Mouse (Mus musculus): ENCODE measurements around the gene Grik4. TPM values are rescaled to one million over a fixed set of nuclear protein-coding genes. Genes with fewer than 3 reads are reported as not detected.

The Grik4 gene
- polyA plus RNA-seq, 1 experiment from 2014 or later = 0.10 TPM

DNA sequence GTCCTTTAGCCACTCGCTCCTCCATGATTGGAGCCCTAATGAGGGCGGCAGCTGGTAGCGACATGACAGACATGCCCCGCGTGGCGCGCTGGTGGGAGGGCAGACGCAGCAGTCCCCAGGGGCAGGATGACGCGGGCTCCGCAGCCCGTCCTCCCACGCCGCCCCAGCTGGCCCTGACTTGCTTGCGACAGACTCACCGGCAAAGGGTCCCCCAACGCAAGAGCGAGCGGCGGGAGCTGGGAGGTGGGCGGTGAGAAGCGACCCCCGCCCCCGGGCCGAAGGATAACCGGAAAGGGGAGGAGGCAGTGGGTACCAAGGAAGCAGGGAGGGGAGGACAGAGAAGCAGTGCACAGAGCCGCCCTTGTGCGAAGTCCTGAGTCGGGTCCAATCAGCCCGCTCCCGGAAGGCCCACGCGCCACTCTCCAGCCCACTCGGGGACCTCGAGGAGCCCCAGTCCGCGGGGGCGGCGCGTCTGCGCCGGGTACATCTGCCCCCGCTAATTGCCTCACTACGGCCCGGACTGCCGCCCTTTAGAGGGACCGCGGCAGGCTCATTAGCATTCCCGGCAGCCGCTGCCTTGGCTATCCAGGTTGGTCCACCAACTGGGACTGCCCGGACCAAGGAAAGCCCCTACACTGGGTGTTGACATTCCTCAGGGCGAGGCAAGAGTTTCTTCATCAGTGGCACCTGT lies 46.8 kb downstream of the Grik4 start:
- peak; percentile 61 for DNase-seq (ENCODE audit: low spot score)
- Histone ChIP-seq H3K27ac (replicated peaks) (no peak overlapping the region), H3K27me3 (ENCODE audit: control insufficient read depth, insufficient read depth, low read length) (no peaks in the 10 kb centered on the region; the same call in 1 of the 2 replicates), H3K4me3 (ENCODE audit: low read depth, low read length) (peak overlapping the region; percentile 48), H3K36me3 (ENCODE audit: control insufficient read depth, insufficient read depth, low read length) (no peaks in the 10 kb centered on the region), H3K4me1 (replicated peaks; ENCODE audit: control insufficient read depth, insufficient read depth) (no peaks in the 10 kb centered on the region), H3K9me3 (ENCODE audit: control insufficient read depth, low read length) (no peaks in the 10 kb centered on the region), H3K4me2 (replicated peaks; ENCODE audit: low read depth) (peak overlapping the region; percentile 86), H3K9ac (ENCODE audit: low read length) (peak overlapping the region; percentile 51)
- ATAC-seq (ENCODE audit: low FRiP score, low TSS enrichment) = peak; percentile 58
- no peak for TF ChIP-seq EP300 (optimal IDR thresholded peaks at IDR 0.05)
- no peak for TF ChIP-seq CTCF (IDR thresholded peaks at IDR 0.05; ENCODE audit: low read depth)
- WGBS = under 1% methylated on average over 48 of the region's 52 CpGs

DNA sequence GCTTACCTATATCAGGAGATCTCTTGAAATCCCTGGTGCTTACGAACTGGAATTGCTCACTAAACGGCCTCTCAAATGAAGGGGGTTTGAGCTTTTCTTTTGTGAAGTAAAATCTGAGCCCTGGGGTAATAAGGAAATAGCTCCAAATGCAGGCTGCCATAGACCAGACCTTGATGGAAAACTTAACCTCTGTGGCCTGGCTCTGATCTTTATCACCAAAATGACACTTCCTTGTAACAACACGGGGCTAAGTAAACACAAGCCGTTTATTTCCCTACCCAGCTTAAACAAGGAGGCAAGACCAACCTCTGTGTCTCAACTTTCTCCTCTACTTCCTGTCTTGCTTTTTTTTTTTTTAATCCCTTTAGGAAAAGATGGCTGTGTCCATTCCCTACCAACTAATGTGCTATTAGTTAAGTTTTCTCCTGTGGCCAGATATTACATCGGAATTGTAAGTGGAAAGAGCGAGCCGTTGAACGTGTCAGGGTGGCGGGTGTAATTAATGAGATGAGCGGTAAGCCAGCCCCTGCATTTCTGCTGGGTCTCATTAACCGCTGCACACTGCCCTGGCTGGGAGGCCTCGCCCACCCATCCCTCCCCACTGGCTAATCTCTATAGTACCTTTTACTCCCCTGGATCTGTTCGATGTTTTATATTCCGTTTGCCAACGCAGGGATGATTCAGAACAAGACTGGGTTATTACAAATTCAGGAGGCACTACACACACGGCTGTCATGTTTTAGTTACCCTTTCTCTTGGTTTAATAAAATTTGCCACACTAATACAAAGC lies 47.7 kb downstream of the Grik4 start:
- peak overlapping the region; percentile 86 for H3K4me2 ChIP-seq (replicated peaks; ENCODE audit: low read depth)
- 10% methylated on average over 16 of the region's 16 CpGs for WGBS
- H3K9ac ChIP-seq (ENCODE audit: low read length) = no peak overlapping the region
- H3K27me3 ChIP-seq (ENCODE audit: control insufficient read depth, insufficient read depth, low read length) = no peaks in the 10 kb centered on the region; the same call in 1 of the 2 replicates
- peak overlapping the region; percentile 48 for H3K4me3 ChIP-seq (ENCODE audit: low read depth, low read length)
- no peaks in the 10 kb centered on the region for H3K9me3 ChIP-seq (ENCODE audit: control insufficient read depth, low read length)
- no peaks in the 10 kb centered on the region for H3K4me1 ChIP-seq (replicated peaks; ENCODE audit: control insufficient read depth, insufficient read depth)
- H3K36me3 ChIP-seq (ENCODE audit: control insufficient read depth, insufficient read depth, low read length) = no peaks in the 10 kb centered on the region
- DNase-seq (ENCODE audit: low spot score) (no peak), ATAC-seq (ENCODE audit: low FRiP score, low TSS enrichment) (no peak)
- TF ChIP-seq CTCF (IDR thresholded peaks at IDR 0.05; ENCODE audit: low read depth) (no peak), EP300 (optimal IDR thresholded peaks at IDR 0.05) (no peak)
- no peak overlapping the region for H3K27ac ChIP-seq (replicated peaks)

DNA sequence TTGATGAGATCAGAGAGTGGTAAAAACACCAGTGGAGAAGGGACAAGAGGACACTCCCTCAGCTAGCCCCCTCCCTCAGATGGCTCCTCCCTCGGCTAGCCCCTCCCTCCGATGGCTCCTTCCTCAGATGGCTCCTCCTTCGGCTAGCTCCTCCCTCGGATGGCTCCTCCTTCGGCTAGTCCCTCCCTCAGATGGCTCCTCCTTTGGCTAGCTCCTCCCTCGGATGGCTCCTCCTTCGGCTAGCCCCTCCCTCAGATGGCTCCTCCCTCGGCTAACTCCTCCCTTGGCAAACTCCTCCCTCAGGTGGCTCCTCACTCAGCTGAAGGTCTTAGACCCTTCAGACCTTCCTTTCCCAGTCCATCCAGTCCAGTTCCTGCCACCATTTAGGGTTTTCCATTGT lies 51.5 kb downstream of the Grik4 start:
- no peak for DNase-seq (ENCODE audit: low spot score)
- Histone ChIP-seq H3K27ac (replicated peaks) (no peak overlapping the region), H3K4me1 (replicated peaks; ENCODE audit: control insufficient read depth, insufficient read depth) (no peaks in the 10 kb centered on the region), H3K27me3 (ENCODE audit: control insufficient read depth, insufficient read depth, low read length) (no peaks in the 10 kb centered on the region; the same call in 1 of the 2 replicates), H3K9me3 (ENCODE audit: control insufficient read depth, low read length) (no peaks in the 10 kb centered on the region), H3K9ac (ENCODE audit: low read length) (no peak overlapping the region), H3K4me2 (replicated peaks; ENCODE audit: low read depth) (no peak overlapping the region), H3K36me3 (ENCODE audit: control insufficient read depth, insufficient read depth, low read length) (no peaks in the 10 kb centered on the region), H3K4me3 (ENCODE audit: low read depth, low read length) (no peak overlapping the region)
- 82% methylated on average over 8 of the region's 8 CpGs for WGBS
- TF ChIP-seq EP300 (optimal IDR thresholded peaks at IDR 0.05) = no peak
- no peak for TF ChIP-seq CTCF (IDR thresholded peaks at IDR 0.05; ENCODE audit: low read depth)
- ATAC-seq (ENCODE audit: low FRiP score, low TSS enrichment) = no peak; the same call in 1 of the 2 replicates

GRCm38 (mm10) chr9:42887930-42888329 lies 56.4 kb downstream of the Grik4 start:
- Histone ChIP-seq H3K9ac (ENCODE audit: low read length) (no peak overlapping the region), H3K36me3 (ENCODE audit: control insufficient read depth, insufficient read depth, low read length) (no peaks in the 10 kb centered on the region), H3K4me3 (ENCODE audit: low read depth, low read length) (no peak overlapping the region), H3K9me3 (ENCODE audit: control insufficient read depth, low read length) (no peaks in the 10 kb centered on the region), H3K4me2 (replicated peaks; ENCODE audit: low read depth) (no peak overlapping the region), H3K4me1 (replicated peaks; ENCODE audit: control insufficient read depth, insufficient read depth) (no peaks in the 10 kb centered on the region), H3K27ac (replicated peaks) (no peak overlapping the region), H3K27me3 (ENCODE audit: control insufficient read depth, insufficient read depth, low read length) (no peaks in the 10 kb centered on the region)
- no peak for TF ChIP-seq EP300 (optimal IDR thresholded peaks at IDR 0.05)
- no peak for TF ChIP-seq CTCF (IDR thresholded peaks at IDR 0.05; ENCODE audit: low read depth)
- ATAC-seq (ENCODE audit: low FRiP score, low TSS enrichment) (no peak), DNase-seq (ENCODE audit: low spot score) (no peak)
- 74% methylated on average over 4 of the region's 4 CpGs for WGBS

- no peak overlapping the region for H3K4me2 ChIP-seq (replicated peaks; ENCODE audit: low read depth)
- H3K36me3 ChIP-seq (ENCODE audit: control insufficient read depth, insufficient read depth, low read length) = no peaks in the 10 kb centered on the region
- H3K9ac ChIP-seq (ENCODE audit: low read length) = no peak overlapping the region
- H3K27me3 ChIP-seq (ENCODE audit: control insufficient read depth, insufficient read depth, low read length) = no peaks in the 10 kb centered on the region
- no peak overlapping the region for H3K4me3 ChIP-seq (ENCODE audit: low read depth, low read length)
- TF ChIP-seq EP300 (optimal IDR thresholded peaks at IDR 0.05) (no peak), CTCF (IDR thresholded peaks at IDR 0.05; ENCODE audit: low read depth) (no peak)
- H3K27ac ChIP-seq (replicated peaks) = no peak overlapping the region
- DNase-seq (ENCODE audit: low spot score) (no peak), ATAC-seq (ENCODE audit: low FRiP score, low TSS enrichment) (no peak)
- no peaks in the 10 kb centered on the region for H3K9me3 ChIP-seq (ENCODE audit: control insufficient read depth, low read length)
- H3K4me1 ChIP-seq (replicated peaks; ENCODE audit: control insufficient read depth, insufficient read depth) = no peaks in the 10 kb centered on the region
- 50% methylated on average over 15 of the region's 15 CpGs for WGBS
Measured at GRCm38 (mm10) chr9:42886112-42886766, 58.1 kb downstream of the Grik4 start.

All from stomach, postnatal 0 days (tissue).